Mouse (Mus musculus): Measurements from ENCODE around the gene Bicdl2. TPM values are rescaled to one million over a fixed set of nuclear protein-coding genes. Genes with fewer than 3 reads are reported as not detected.

Gene Bicdl2
- 0.15 and 0.79 TPM in 2 replicates for polyA plus RNA-seq (2014; fragmentation: Nextera tagmentation; extraction: Ambion mirVana)

GRCm38 (mm10) chr17:23660117-23660875 lies at the start of gene Bicdl2:
Gene Bicdl2, plus strand, starts transcription at chr17:23660506.
- WGBS: 7% methylated on average over 27 of the region's 27 CpGs
- no peak within 1 kb of the TSS for H3K4me2 ChIP-seq (replicated peaks; ENCODE audit: low read depth, low read length)
- no peaks in the 10 kb centered on the region for H3K4me1 ChIP-seq (replicated peaks; ENCODE audit: control insufficient read depth, insufficient read depth, low read length)
- DNase-seq (ENCODE audit: low spot score) (peak; percentile 32), ATAC-seq (ENCODE audit: low FRiP score) (peak; percentile 8; the same call in 1 of the 2 replicates)
- peaks cover 20% of the 10 kb centered on the region for H3K27me3 ChIP-seq (ENCODE audit: control insufficient read depth, insufficient read depth, low read length)
- H3K9me3 ChIP-seq (ENCODE audit: control insufficient read depth, low read length): no peaks in the 10 kb centered on the region
- no peaks in the 10 kb centered on the region for H3K36me3 ChIP-seq (ENCODE audit: control insufficient read depth, insufficient read depth, low read length)
- no peak within 1 kb of the TSS for H3K9ac ChIP-seq (ENCODE audit: low read depth, low read length)
- no peak within 1 kb of the TSS for H3K4me3 ChIP-seq (ENCODE audit: low read depth, low read length)
- H3K27ac ChIP-seq (ENCODE audit: low read depth, low read length): no peak within 1 kb of the TSS

DNA sequence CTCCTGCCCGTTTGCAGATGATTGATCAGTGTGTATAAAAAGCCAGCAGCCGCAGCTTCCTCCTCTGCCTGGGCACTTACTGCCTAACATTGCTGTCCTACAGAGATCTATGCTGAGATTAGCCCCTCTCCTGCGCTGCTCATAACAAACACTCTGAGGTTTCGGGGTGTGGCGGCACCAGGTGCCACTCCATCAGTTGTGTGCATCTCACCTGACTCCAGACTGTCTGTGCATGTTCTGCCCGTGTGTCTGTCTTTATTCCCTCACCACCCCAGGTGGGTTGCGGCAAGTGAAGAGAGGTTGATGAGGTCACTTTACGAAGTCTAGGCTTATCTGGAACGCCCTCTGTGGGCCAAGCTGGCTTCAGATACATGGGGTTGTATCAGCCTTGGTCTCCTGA lies 43.2 kb upstream of the Bicdl2 start:
- no peaks in the 10 kb centered on the region for H3K36me3 ChIP-seq (ENCODE audit: control insufficient read depth, insufficient read depth, low read length)
- DNase-seq (ENCODE audit: low spot score): no peak
- no peak overlapping the region for H3K27ac ChIP-seq (ENCODE audit: low read depth, low read length)
- ATAC-seq (ENCODE audit: low FRiP score): no peak
- H3K4me1 ChIP-seq (replicated peaks; ENCODE audit: control insufficient read depth, insufficient read depth, low read length): no peaks in the 10 kb centered on the region
- no peaks in the 10 kb centered on the region for H3K9me3 ChIP-seq (ENCODE audit: control insufficient read depth, low read length)
- no peaks in the 10 kb centered on the region for H3K27me3 ChIP-seq (ENCODE audit: control insufficient read depth, insufficient read depth, low read length)
- H3K9ac ChIP-seq (ENCODE audit: low read depth, low read length): no peak overlapping the region
- no peak overlapping the region for H3K4me3 ChIP-seq (ENCODE audit: low read depth, low read length)
- 60% methylated on average over 9 of the region's 9 CpGs for WGBS
- no peak overlapping the region for H3K4me2 ChIP-seq (replicated peaks; ENCODE audit: low read depth, low read length)

DNA sequence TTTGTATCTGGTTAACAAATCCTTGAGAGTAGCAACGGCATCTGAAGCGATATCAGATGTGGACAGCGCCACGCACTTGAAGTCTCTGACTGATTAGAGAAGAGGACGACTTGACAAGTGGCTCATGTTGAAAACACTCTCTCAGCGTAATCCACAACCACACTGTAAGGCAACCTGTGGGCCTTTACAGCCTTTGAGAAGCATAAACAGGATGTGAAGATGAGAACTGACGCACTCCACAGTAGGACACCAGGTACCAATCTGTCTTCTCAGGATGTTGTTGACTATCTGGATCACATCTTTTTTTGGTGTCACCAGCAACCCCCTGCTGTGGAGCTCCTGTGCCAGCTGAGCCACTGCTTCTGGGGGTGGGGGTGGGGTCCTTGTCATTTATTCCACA lies 40.0 kb upstream of the Bicdl2 start:
- Histone ChIP-seq H3K9me3 (ENCODE audit: control insufficient read depth, low read length) (no peaks in the 10 kb centered on the region), H3K36me3 (ENCODE audit: control insufficient read depth, insufficient read depth, low read length) (no peaks in the 10 kb centered on the region), H3K27ac (ENCODE audit: low read depth, low read length) (no peak overlapping the region), H3K9ac (ENCODE audit: low read depth, low read length) (no peak overlapping the region), H3K4me3 (ENCODE audit: low read depth, low read length) (no peak overlapping the region), H3K4me2 (replicated peaks; ENCODE audit: low read depth, low read length) (no peak overlapping the region), H3K4me1 (replicated peaks; ENCODE audit: control insufficient read depth, insufficient read depth, low read length) (no peaks in the 10 kb centered on the region), H3K27me3 (ENCODE audit: control insufficient read depth, insufficient read depth, low read length) (no peaks in the 10 kb centered on the region)
- no peak for ATAC-seq (ENCODE audit: low FRiP score)
- DNase-seq (ENCODE audit: low spot score): no peak
- 79% methylated on average over 7 of the region's 7 CpGs for WGBS

- ATAC-seq (ENCODE audit: low FRiP score): no peak
- 25% methylated on average over 7 of the region's 7 CpGs for WGBS
These were observed 32.5 kb upstream of the Bicdl2 start for GRCm38 (mm10) chr17:23627813-23628212.

GRCm38 (mm10) chr17:23630195-23631020 lies 29.9 kb upstream of the Bicdl2 start:
- Histone ChIP-seq H3K9ac (ENCODE audit: low read depth, low read length) (no peak overlapping the region), H3K9me3 (ENCODE audit: control insufficient read depth, low read length) (no peaks in the 10 kb centered on the region), H3K4me2 (replicated peaks; ENCODE audit: low read depth, low read length) (peak overlapping the region; percentile 29), H3K27ac (ENCODE audit: low read depth, low read length) (no peak overlapping the region), H3K27me3 (ENCODE audit: control insufficient read depth, insufficient read depth, low read length) (no peaks in the 10 kb centered on the region), H3K36me3 (ENCODE audit: control insufficient read depth, insufficient read depth, low read length) (no peaks in the 10 kb centered on the region), H3K4me1 (replicated peaks; ENCODE audit: control insufficient read depth, insufficient read depth, low read length) (no peaks in the 10 kb centered on the region; the same call in 1 of the 2 replicates), H3K4me3 (ENCODE audit: low read depth, low read length) (no peak overlapping the region)
- DNase-seq (ENCODE audit: low spot score): peak; percentile 81
- WGBS: 16% methylated on average over 22 of the region's 22 CpGs
- ATAC-seq (ENCODE audit: low FRiP score): peak; percentile 87

More at GRCm38 (mm10) chr17:23627813-23628212, 32.5 kb upstream of the Bicdl2 start:
- Histone ChIP-seq H3K27ac (ENCODE audit: low read depth, low read length) (no peak overlapping the region), H3K9me3 (ENCODE audit: control insufficient read depth, low read length) (no peaks in the 10 kb centered on the region), H3K9ac (ENCODE audit: low read depth, low read length) (no peak overlapping the region), H3K27me3 (ENCODE audit: control insufficient read depth, insufficient read depth, low read length) (no peaks in the 10 kb centered on the region), H3K36me3 (ENCODE audit: control insufficient read depth, insufficient read depth, low read length) (no peaks in the 10 kb centered on the region), H3K4me1 (replicated peaks; ENCODE audit: control insufficient read depth, insufficient read depth, low read length) (no peaks in the 10 kb centered on the region; the same call in 1 of the 2 replicates), H3K4me3 (ENCODE audit: low read depth, low read length) (no peak overlapping the region), H3K4me2 (replicated peaks; ENCODE audit: low read depth, low read length) (no peak overlapping the region)
- DNase-seq (ENCODE audit: low spot score): no peak

GRCm38 (mm10) chr17:23631241-23631640 lies 29.1 kb upstream of the Bicdl2 start:
- ATAC-seq (ENCODE audit: low FRiP score): no peak

DNA sequence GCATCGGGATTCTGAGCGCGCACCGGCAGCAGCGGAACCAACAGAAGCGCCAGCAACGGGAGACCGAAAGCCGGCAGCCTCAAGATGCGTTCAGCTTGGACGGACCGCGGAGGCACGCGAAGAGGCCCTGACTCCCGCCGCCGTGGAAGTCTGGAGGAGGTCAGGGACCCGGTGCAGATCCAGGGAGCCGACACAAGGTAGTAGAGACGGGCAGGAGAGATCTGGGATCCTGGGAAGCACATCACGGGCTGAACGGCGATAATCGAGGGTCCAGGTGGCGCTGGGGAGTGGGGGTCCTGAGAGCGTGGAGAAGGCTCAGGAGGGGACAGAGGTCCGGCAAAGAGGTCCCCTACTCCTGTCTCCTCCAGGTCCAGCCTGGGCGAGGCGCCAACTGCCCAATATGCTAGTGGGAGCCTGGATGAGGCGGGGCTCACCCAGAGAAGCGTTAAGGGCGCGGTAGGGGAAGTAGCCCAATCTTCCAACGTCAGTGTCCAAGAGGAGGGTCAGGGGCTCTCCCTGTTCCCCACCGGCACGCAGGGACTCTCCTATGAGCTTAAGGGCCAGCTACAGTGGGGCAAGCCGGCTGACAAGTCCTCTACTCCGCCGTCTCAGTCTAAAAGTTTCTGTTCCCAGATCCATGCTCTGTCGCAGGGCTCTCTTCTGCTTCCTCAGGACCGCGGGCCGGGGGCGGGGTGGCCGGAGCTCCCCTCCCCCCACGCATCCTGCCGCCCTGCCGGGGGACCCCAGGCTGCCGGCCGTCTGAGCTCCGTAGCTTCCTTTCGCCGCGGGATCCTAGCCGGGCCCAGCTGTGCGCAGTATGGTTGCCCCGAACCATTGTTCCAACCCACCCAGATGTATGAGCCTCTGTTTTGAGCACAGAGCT lies 15.5 kb upstream of the Bicdl2 start, which contains the start of gene Mmp25:
Mmp25 (minus strand) TSS at position 665 of the 883 bp plus-strand sequence.
- H3K27me3 ChIP-seq (ENCODE audit: control insufficient read depth, insufficient read depth, low read length): peaks cover 15% of the 10 kb centered on the region
- H3K36me3 ChIP-seq (ENCODE audit: control insufficient read depth, insufficient read depth, low read length): no peaks in the 10 kb centered on the region
- peaks cover 5% of the 10 kb centered on the region for H3K4me1 ChIP-seq (replicated peaks; ENCODE audit: control insufficient read depth, insufficient read depth, low read length)
- H3K4me3 ChIP-seq (ENCODE audit: low read depth, low read length): peak within 1 kb of the TSS; percentile 38
- DNase-seq (ENCODE audit: low spot score) (peak; percentile 55), ATAC-seq (ENCODE audit: low FRiP score) (peak; percentile 66)
- no peak within 1 kb of the TSS for H3K27ac ChIP-seq (ENCODE audit: low read depth, low read length)
- H3K4me2 ChIP-seq (replicated peaks; ENCODE audit: low read depth, low read length): peak within 1 kb of the TSS; percentile 78
- H3K9ac ChIP-seq (ENCODE audit: low read depth, low read length): peak within 1 kb of the TSS; percentile 39; the same call in 1 of the 2 replicates
- WGBS: under 1% methylated on average over 58 of the region's 58 CpGs
- no peaks in the 10 kb centered on the region for H3K9me3 ChIP-seq (ENCODE audit: control insufficient read depth, low read length)

More at GRCm38 (mm10) chr17:23631241-23631640, 29.1 kb upstream of the Bicdl2 start:
- Histone ChIP-seq H3K4me3 (ENCODE audit: low read depth, low read length) (no peak overlapping the region), H3K36me3 (ENCODE audit: control insufficient read depth, insufficient read depth, low read length) (no peaks in the 10 kb centered on the region), H3K9me3 (ENCODE audit: control insufficient read depth, low read length) (no peaks in the 10 kb centered on the region), H3K4me2 (replicated peaks; ENCODE audit: low read depth, low read length) (no peak overlapping the region), H3K27me3 (ENCODE audit: control insufficient read depth, insufficient read depth, low read length) (no peaks in the 10 kb centered on the region), H3K9ac (ENCODE audit: low read depth, low read length) (no peak overlapping the region), H3K27ac (ENCODE audit: low read depth, low read length) (no peak overlapping the region), H3K4me1 (replicated peaks; ENCODE audit: control insufficient read depth, insufficient read depth, low read length) (no peaks in the 10 kb centered on the region; the same call in 1 of the 2 replicates)
- no peak for DNase-seq (ENCODE audit: low spot score)
- WGBS: 80% methylated on average over 8 of the region's 8 CpGs

GRCm38 (mm10) chr17:23645894-23646293 lies 14.4 kb upstream of the Bicdl2 start:
- Histone ChIP-seq H3K9me3 (ENCODE audit: control insufficient read depth, low read length) (no peaks in the 10 kb centered on the region), H3K4me2 (replicated peaks; ENCODE audit: low read depth, low read length) (no peak overlapping the region), H3K27ac (ENCODE audit: low read depth, low read length) (no peak overlapping the region), H3K36me3 (ENCODE audit: control insufficient read depth, insufficient read depth, low read length) (no peaks in the 10 kb centered on the region), H3K27me3 (ENCODE audit: control insufficient read depth, insufficient read depth, low read length) (peaks cover 15% of the 10 kb centered on the region), H3K4me3 (ENCODE audit: low read depth, low read length) (no peak overlapping the region), H3K9ac (ENCODE audit: low read depth, low read length) (no peak overlapping the region), H3K4me1 (replicated peaks; ENCODE audit: control insufficient read depth, insufficient read depth, low read length) (peaks cover 5% of the 10 kb centered on the region)
- ATAC-seq (ENCODE audit: low FRiP score) (no peak), DNase-seq (ENCODE audit: low spot score) (peak; percentile 17)
- 30% methylated on average over 10 of the region's 10 CpGs for WGBS
